Mouse (Mus musculus) spleen, adult 2 months (tissue): ENCODE measurements around the gene Ier5. TPM values are rescaled to one million over a fixed set of nuclear protein-coding genes. Genes with fewer than 3 reads are reported as not detected.

Experiments used
- DNase-seq, 2 experiments: peaks; one replicate each; pipeline versions ENCODE4 v3.0.0 to v3.0.0-alpha.2; 2012 to 2021; ENCODE audit warnings: low spot score in 2 of 2, low read depth in 1 of 2
- H3K27ac ChIP-seq: fragments of 200-500 bp; 2 replicates; pipeline ENCODE4 v1.5.1; 2012; ENCODE audit warnings: low read length, inconsistent platforms; ENCODE audit not compliant: insufficient read depth
- H3K27me3 ChIP-seq: fragments of 200-500 bp; 2 replicates; pipeline ENCODE4 v1.6.1; 2012; ENCODE audit warnings: mild to moderate bottlenecking, moderate library complexity, low read length, inconsistent platforms; ENCODE audit not compliant: control insufficient read depth, insufficient read depth
- H3K36me3 ChIP-seq: fragments of 200-500 bp; 2 replicates; pipeline ENCODE4 v1.6.1; 2012; ENCODE audit warnings: mild to moderate bottlenecking, low read length, inconsistent platforms; ENCODE audit not compliant: control insufficient read depth, insufficient read depth
- H3K4me1 ChIP-seq: fragments of 200-500 bp; 2 replicates; pipeline ENCODE4 v1.6.1; 2011; ENCODE audit warnings: inconsistent platforms; ENCODE audit not compliant: control insufficient read depth, insufficient read depth, insufficient read length
- H3K4me3 ChIP-seq: fragments of 200-500 bp; 2 replicates; pipeline ENCODE4 v1.5.1; 2011; ENCODE audit warnings: mild to moderate bottlenecking, inconsistent platforms; ENCODE audit not compliant: insufficient read depth, insufficient read length; ENCODE audit errors: extremely low read depth
- CTCF ChIP-seq: fragments of 200-500 bp; IDR thresholded peaks from 2 replicates; pipeline ENCODE4 v1.5.1; 2011; ENCODE audit warnings: mild to moderate bottlenecking, inconsistent platforms; ENCODE audit not compliant: insufficient read depth, insufficient read length, insufficient replicate concordance; ENCODE audit errors: extremely low read depth
- POLR2A ChIP-seq: fragments of 200-500 bp; IDR thresholded peaks from 2 replicates; pipeline ENCODE4 v1.6.1; 2011; ENCODE audit warnings: low read depth, low read length, inconsistent platforms
- WGBS: fragments of 180-500 bp; shearing (Covaris S2); methylation state at CpG from one replicate; pipeline ENCODE4 v1.1.7; 2018; 5-methylcytosine and 5-hydroxymethylcytosine counted together
- polyA plus RNA-seq: library from polyadenylated mRNA; depleted of rRNA; stranded (reverse); fragments of >200 nt; gene quantifications from 2 replicates; pipeline ENCODE4 v1.2.3, GENCODE M21; 2012

The Ier5 gene
- polyA plus RNA-seq, 1 experiment = 47.7 TPM

GRCm38 (mm10) chr1:155070561-155071286 lies 28.7 kb downstream of the Ier5 start:
- TF ChIP-seq CTCF (no peak), POLR2A (no peak)
- peaks cover 29% of the 10 kb centered on the region; the same call in 1 of the 2 replicates for H3K4me1 ChIP-seq
- H3K27me3 ChIP-seq = no peaks in the 10 kb centered on the region
- no peaks in the 10 kb centered on the region for H3K36me3 ChIP-seq
- DNase-seq = no peak
- WGBS = 55% methylated on average over 5 of the region's 5 CpGs
- no peak overlapping the region for H3K4me3 ChIP-seq
- peak overlapping the region; percentile 71 for H3K27ac ChIP-seq

- WGBS = 87% methylated on average over 7 of the region's 7 CpGs
- H3K4me3 ChIP-seq = no peak overlapping the region
- no peaks in the 10 kb centered on the region for H3K36me3 ChIP-seq
- DNase-seq = no peak
- H3K27ac ChIP-seq = 0 out of 2 replicates have a peak overlapping the region, but pooled peaks have one; percentile 41
- H3K27me3 ChIP-seq = no peaks in the 10 kb centered on the region
- peaks cover 33% of the 10 kb centered on the region; the same call in 1 of the 2 replicates for H3K4me1 ChIP-seq
- TF ChIP-seq POLR2A (no peak), CTCF (no peak)
Measured at GRCm38 (mm10) chr1:155069696-155070095, 29.7 kb downstream of the Ier5 start.

- H3K4me3 ChIP-seq = no peak overlapping the region
- no peaks in the 10 kb centered on the region for H3K27me3 ChIP-seq
- 88% methylated on average over 5 of the region's 5 CpGs for WGBS
- no peak overlapping the region for H3K27ac ChIP-seq
- H3K4me1 ChIP-seq = peaks cover 48% of the 10 kb centered on the region
- no peaks in the 10 kb centered on the region for H3K36me3 ChIP-seq
- DNase-seq = no peak
- TF ChIP-seq CTCF (no peak), POLR2A (no peak)
Measured at GRCm38 (mm10) chr1:155066196-155066595, 33.2 kb downstream of the Ier5 start.

- Histone ChIP-seq H3K36me3 (no peaks in the 10 kb centered on the region), H3K27me3 (no peaks in the 10 kb centered on the region), H3K4me1 (peaks cover 49% of the 10 kb centered on the region), H3K4me3 (no peak overlapping the region), H3K27ac (peak overlapping the region; percentile 30; the same call in 1 of the 2 replicates)
- TF ChIP-seq CTCF (no peak), POLR2A (no peak)
- 54% methylated on average over 11 of the region's 11 CpGs for WGBS
- DNase-seq = no peak
Measured at GRCm38 (mm10) chr1:155065068-155065701, 34.3 kb downstream of the Ier5 start.

GRCm38 (mm10) chr1:155064649-155065048 lies 34.8 kb downstream of the Ier5 start:
- Histone ChIP-seq H3K4me3 (no peak overlapping the region), H3K27me3 (no peaks in the 10 kb centered on the region), H3K27ac (peak overlapping the region; percentile 36), H3K36me3 (no peaks in the 10 kb centered on the region), H3K4me1 (peaks cover 49% of the 10 kb centered on the region)
- TF ChIP-seq CTCF (no peak), POLR2A (no peak)
- WGBS = 75% methylated on average over 4 of the region's 4 CpGs
- DNase-seq = no peak

- no peaks in the 10 kb centered on the region for H3K27me3 ChIP-seq
- 80% methylated on average over 5 of the region's 5 CpGs for WGBS
- no peak overlapping the region for H3K4me3 ChIP-seq
- H3K36me3 ChIP-seq = no peaks in the 10 kb centered on the region
- H3K4me1 ChIP-seq = peaks cover 51% of the 10 kb centered on the region
- H3K27ac ChIP-seq = peak overlapping the region; percentile 36
- TF ChIP-seq POLR2A (no peak), CTCF (no peak)
- DNase-seq = no peak
Measured at GRCm38 (mm10) chr1:155064111-155064510, 35.3 kb downstream of the Ier5 start.
